Mouse (Mus musculus): ENCODE measurements around the gene Gm20479. TPM values are rescaled to one million over a fixed set of nuclear protein-coding genes. Genes with fewer than 3 reads are reported as not detected.
A peak's percentile ranks its signal among the peaks of the same experiment; 100 is the strongest.

The Gm20479 gene
- polyA plus RNA-seq, 1 experiment, result 15.8 TPM

- H3K36me3 ChIP-seq (ENCODE audit: control insufficient read depth, insufficient read depth, low read length, poor library complexity, severe bottlenecking), result peaks cover 16% of the 10 kb centered on the region
- peaks cover 19% of the 10 kb centered on the region for H3K9me3 ChIP-seq (replicated peaks; ENCODE audit: control insufficient read depth, insufficient read depth, low read length, poor library complexity, severe bottlenecking)
- no peaks in the 10 kb centered on the region for H3K4me1 ChIP-seq (ENCODE audit: control insufficient read depth, insufficient read depth, low read length)
- H3K9ac ChIP-seq (ENCODE audit: low read depth, poor library complexity, severe bottlenecking), result peak overlapping the region; percentile 57
- peak overlapping the region; percentile 71 for H3K4me3 ChIP-seq (ENCODE audit: low read depth, low read length)
- H3K27ac ChIP-seq (ENCODE audit: insufficient read depth, low read length), result peak overlapping the region; percentile 97
- no peaks in the 10 kb centered on the region for H3K27me3 ChIP-seq (ENCODE audit: control insufficient read depth, insufficient read depth, low read length, poor library complexity, severe bottlenecking)
- TF ChIP-seq POLR2A (IDR thresholded peaks at IDR 0.05; ENCODE audit: insufficient read depth, low read length) (peak; percentile 13), EP300 (IDR thresholded peaks at IDR 0.05; ENCODE audit: insufficient read depth, low read depth, low read length) (no peak), CTCF (IDR thresholded peaks at IDR 0.05; ENCODE audit: low read depth, low read length) (no peak)
Measured at GRCm38 (mm10) chr7:27310996-27311535, 46.2 kb downstream of the Gm20479 start.

GRCm38 (mm10) chr7:27310306-27310705 lies 46.9 kb downstream of the Gm20479 start:
- Histone ChIP-seq H3K9me3 (replicated peaks; ENCODE audit: control insufficient read depth, insufficient read depth, low read length, poor library complexity, severe bottlenecking) (peaks cover 19% of the 10 kb centered on the region), H3K36me3 (ENCODE audit: control insufficient read depth, insufficient read depth, low read length, poor library complexity, severe bottlenecking) (peaks cover 16% of the 10 kb centered on the region), H3K4me3 (ENCODE audit: low read depth, low read length) (peak overlapping the region; percentile 71), H3K4me1 (ENCODE audit: control insufficient read depth, insufficient read depth, low read length) (no peaks in the 10 kb centered on the region), H3K27ac (ENCODE audit: insufficient read depth, low read length) (peak overlapping the region; percentile 93), H3K27me3 (ENCODE audit: control insufficient read depth, insufficient read depth, low read length, poor library complexity, severe bottlenecking) (no peaks in the 10 kb centered on the region), H3K9ac (ENCODE audit: low read depth, poor library complexity, severe bottlenecking) (peak overlapping the region; percentile 22)
- TF ChIP-seq CTCF (IDR thresholded peaks at IDR 0.05; ENCODE audit: low read depth, low read length) (no peak), POLR2A (IDR thresholded peaks at IDR 0.05; ENCODE audit: insufficient read depth, low read length) (no peak), EP300 (IDR thresholded peaks at IDR 0.05; ENCODE audit: insufficient read depth, low read depth, low read length) (no peak)

GRCm38 (mm10) chr7:27309832-27310231 lies 47.4 kb downstream of the Gm20479 start:
- Histone ChIP-seq H3K27ac (ENCODE audit: insufficient read depth, low read length) (peak overlapping the region; percentile 93), H3K9ac (ENCODE audit: low read depth, poor library complexity, severe bottlenecking) (peak overlapping the region; percentile 22), H3K4me3 (ENCODE audit: low read depth, low read length) (peak overlapping the region; percentile 71)

GRCm38 (mm10) chr7:27308821-27309549 lies 48.2 kb downstream of the Gm20479 start:
- peak; percentile 61; the same call in 1 of the 2 replicates for TF ChIP-seq EP300 (IDR thresholded peaks at IDR 0.05; ENCODE audit: insufficient read depth, low read depth, low read length)
- no peak for TF ChIP-seq CTCF (IDR thresholded peaks at IDR 0.05; ENCODE audit: low read depth, low read length)
- TF ChIP-seq POLR2A (IDR thresholded peaks at IDR 0.05; ENCODE audit: insufficient read depth, low read length), result no peak
- H3K9ac ChIP-seq (ENCODE audit: low read depth, poor library complexity, severe bottlenecking), result peak overlapping the region; percentile 32
- no peaks in the 10 kb centered on the region for H3K27me3 ChIP-seq (ENCODE audit: control insufficient read depth, insufficient read depth, low read length, poor library complexity, severe bottlenecking)
- peak overlapping the region; percentile 61 for H3K4me3 ChIP-seq (ENCODE audit: low read depth, low read length)
- H3K9me3 ChIP-seq (replicated peaks; ENCODE audit: control insufficient read depth, insufficient read depth, low read length, poor library complexity, severe bottlenecking), result peaks cover 10% of the 10 kb centered on the region
- peaks cover 12% of the 10 kb centered on the region for H3K36me3 ChIP-seq (ENCODE audit: control insufficient read depth, insufficient read depth, low read length, poor library complexity, severe bottlenecking)
- H3K27ac ChIP-seq (ENCODE audit: insufficient read depth, low read length), result peak overlapping the region; percentile 94
- H3K4me1 ChIP-seq (ENCODE audit: control insufficient read depth, insufficient read depth, low read length), result no peaks in the 10 kb centered on the region

More at GRCm38 (mm10) chr7:27309832-27310231, 47.4 kb downstream of the Gm20479 start:
- Histone ChIP-seq H3K4me1 (ENCODE audit: control insufficient read depth, insufficient read depth, low read length) (no peaks in the 10 kb centered on the region), H3K9me3 (replicated peaks; ENCODE audit: control insufficient read depth, insufficient read depth, low read length, poor library complexity, severe bottlenecking) (peaks cover 18% of the 10 kb centered on the region), H3K36me3 (ENCODE audit: control insufficient read depth, insufficient read depth, low read length, poor library complexity, severe bottlenecking) (peaks cover 16% of the 10 kb centered on the region), H3K27me3 (ENCODE audit: control insufficient read depth, insufficient read depth, low read length, poor library complexity, severe bottlenecking) (no peaks in the 10 kb centered on the region)
- TF ChIP-seq EP300 (IDR thresholded peaks at IDR 0.05; ENCODE audit: insufficient read depth, low read depth, low read length) (no peak), POLR2A (IDR thresholded peaks at IDR 0.05; ENCODE audit: insufficient read depth, low read length) (no peak), CTCF (IDR thresholded peaks at IDR 0.05; ENCODE audit: low read depth, low read length) (no peak)

- H3K27ac ChIP-seq (ENCODE audit: insufficient read depth, low read length), result peak overlapping the region; percentile 94
- H3K36me3 ChIP-seq (ENCODE audit: control insufficient read depth, insufficient read depth, low read length, poor library complexity, severe bottlenecking), result 0 out of 2 replicates have a peak, but pooled peaks cover 2% of the 10 kb centered on the region
- no peaks in the 10 kb centered on the region for H3K4me1 ChIP-seq (ENCODE audit: control insufficient read depth, insufficient read depth, low read length)
- no peaks in the 10 kb centered on the region for H3K27me3 ChIP-seq (ENCODE audit: control insufficient read depth, insufficient read depth, low read length, poor library complexity, severe bottlenecking)
- peak; percentile 59 for TF ChIP-seq CTCF (IDR thresholded peaks at IDR 0.05; ENCODE audit: low read depth, low read length)
- TF ChIP-seq EP300 (IDR thresholded peaks at IDR 0.05; ENCODE audit: insufficient read depth, low read depth, low read length), result no peak
- peak overlapping the region; percentile 32; the same call in 1 of the 2 replicates for H3K9ac ChIP-seq (ENCODE audit: low read depth, poor library complexity, severe bottlenecking)
- no peak overlapping the region for H3K4me3 ChIP-seq (ENCODE audit: low read depth, low read length)
- H3K9me3 ChIP-seq (replicated peaks; ENCODE audit: control insufficient read depth, insufficient read depth, low read length, poor library complexity, severe bottlenecking), result no peaks in the 10 kb centered on the region
Measured at GRCm38 (mm10) chr7:27307551-27307950, 49.7 kb downstream of the Gm20479 start.
